Mouse (Mus musculus): Measurements from ENCODE around the gene Tmem160. TPM values are rescaled to one million over a fixed set of nuclear protein-coding genes. Genes with fewer than 3 reads are reported as not detected.

Tmem160 gene
- polyA plus RNA-seq, 1 experiment from 2014 or later: 64.7 TPM

DNA sequence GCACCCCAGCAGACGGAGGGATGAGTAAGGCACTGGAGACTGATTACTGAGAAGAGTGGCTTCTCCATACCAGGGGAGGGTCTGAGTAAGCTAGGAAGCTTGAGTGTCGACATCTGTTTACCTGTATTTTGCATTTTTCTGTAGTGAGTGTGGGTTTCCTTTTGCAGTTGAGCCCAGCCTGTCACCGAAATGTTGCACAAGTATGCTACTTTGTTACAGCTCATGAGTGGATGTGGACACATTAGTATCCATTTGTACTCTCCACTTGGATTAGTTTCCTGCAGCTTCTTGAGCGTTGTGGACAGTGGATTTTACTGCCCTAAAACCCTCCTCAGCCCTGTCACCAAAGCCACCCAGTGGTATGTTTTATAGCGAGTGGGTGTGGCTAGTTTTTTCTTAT, 33.9 kb upstream of the Tmem160 start:
- Histone ChIP-seq H3K4me1 (peaks cover 8% of the 10 kb centered on the region), H3K9me3 (replicated peaks) (no peaks in the 10 kb centered on the region), H3K36me3 (peaks cover 92% of the 10 kb centered on the region), H3K27ac (replicated peaks) (no peak overlapping the region), H3K27me3 (ENCODE audit: low read depth, poor library complexity, severe bottlenecking) (no peaks in the 10 kb centered on the region; the same call in 1 of the 2 replicates), H3K4me3 (no peak overlapping the region)
- WGBS: 96% methylated on average over 5 of the region's 5 CpGs
- DNase-seq (ENCODE audit: low spot score): no peak

DNA sequence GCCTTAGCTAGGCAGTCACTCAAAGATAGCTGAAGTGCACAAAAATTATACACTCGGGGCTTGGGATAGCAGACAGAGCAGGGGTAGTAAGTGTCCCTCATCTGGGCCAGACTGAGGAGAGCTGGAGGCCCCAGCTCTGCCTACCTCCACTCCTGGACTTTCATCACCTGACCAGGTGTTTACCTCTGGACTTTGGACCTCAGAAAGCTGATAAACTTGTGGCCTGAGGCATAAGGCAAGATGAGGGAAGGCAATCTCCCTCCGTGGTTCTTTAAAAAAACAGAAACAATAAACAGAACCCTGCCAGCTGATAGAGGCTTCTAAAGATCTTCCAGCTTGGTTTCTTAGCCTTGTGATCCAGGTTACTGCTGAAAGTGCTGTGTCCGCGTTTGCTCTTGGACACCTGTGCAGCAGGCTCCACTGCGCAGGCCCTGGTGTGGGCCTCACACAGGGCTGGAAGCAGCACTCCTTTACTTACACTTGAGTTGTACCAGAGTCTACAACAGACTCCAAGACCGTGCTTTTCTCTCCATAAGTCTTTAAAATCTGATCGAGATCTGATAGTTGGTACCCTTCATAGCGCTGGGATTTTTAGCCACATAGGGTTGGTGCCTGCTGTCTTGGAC, 32.0 kb upstream of the Tmem160 start:
- H3K36me3 ChIP-seq: peaks cover 100% of the 10 kb centered on the region

DNA sequence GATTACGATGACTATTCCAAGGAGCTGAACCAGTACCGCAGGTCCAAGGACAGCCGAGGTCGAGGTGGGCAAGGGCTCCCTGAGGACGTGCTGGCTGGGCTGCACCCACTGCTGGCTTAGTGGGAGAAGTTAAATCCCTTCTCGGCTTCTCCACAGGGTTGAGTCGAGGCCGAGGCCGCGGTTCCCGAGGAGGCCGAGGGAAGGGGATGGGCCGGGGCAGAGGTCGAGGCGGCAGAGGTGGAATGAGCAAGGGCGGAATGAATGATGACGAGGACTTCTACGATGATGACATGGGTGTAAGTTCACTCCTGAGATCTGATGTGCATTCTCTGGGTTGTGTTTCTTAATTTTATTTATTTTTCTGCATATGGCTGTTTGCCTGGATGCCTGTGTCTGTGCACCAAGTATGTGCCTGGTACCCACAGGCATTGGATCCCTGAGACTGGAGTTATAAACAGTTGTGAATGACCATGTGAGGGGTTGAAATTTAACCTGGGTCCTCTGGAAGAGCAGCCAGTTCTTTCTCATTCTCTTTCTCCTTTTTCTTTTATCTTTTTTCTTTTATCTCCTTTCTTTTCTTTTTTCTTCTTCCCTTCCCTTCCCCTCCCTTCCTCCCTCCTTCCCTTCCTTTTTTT, 30.2 kb upstream of the Tmem160 start:
- H3K9me3 ChIP-seq (replicated peaks): no peaks in the 10 kb centered on the region
- no peak for DNase-seq (ENCODE audit: low spot score)
- peaks cover 100% of the 10 kb centered on the region for H3K36me3 ChIP-seq
- no peaks in the 10 kb centered on the region for H3K27me3 ChIP-seq (ENCODE audit: low read depth, poor library complexity, severe bottlenecking)
- no peak overlapping the region for H3K27ac ChIP-seq (replicated peaks)
- WGBS: 94% methylated on average over 18 of the region's 18 CpGs
- H3K4me3 ChIP-seq: no peak overlapping the region
- H3K4me1 ChIP-seq: no peaks in the 10 kb centered on the region

More for the DNA sequence above, 32.0 kb upstream of the Tmem160 start:
- H3K4me3 ChIP-seq: no peak overlapping the region
- no peaks in the 10 kb centered on the region; the same call in 1 of the 2 replicates for H3K27me3 ChIP-seq (ENCODE audit: low read depth, poor library complexity, severe bottlenecking)
- H3K27ac ChIP-seq (replicated peaks): no peak overlapping the region
- 94% methylated on average over 8 of the region's 8 CpGs for WGBS
- H3K9me3 ChIP-seq (replicated peaks): no peaks in the 10 kb centered on the region
- no peaks in the 10 kb centered on the region for H3K4me1 ChIP-seq
- no peak for DNase-seq (ENCODE audit: low spot score)

DNA sequence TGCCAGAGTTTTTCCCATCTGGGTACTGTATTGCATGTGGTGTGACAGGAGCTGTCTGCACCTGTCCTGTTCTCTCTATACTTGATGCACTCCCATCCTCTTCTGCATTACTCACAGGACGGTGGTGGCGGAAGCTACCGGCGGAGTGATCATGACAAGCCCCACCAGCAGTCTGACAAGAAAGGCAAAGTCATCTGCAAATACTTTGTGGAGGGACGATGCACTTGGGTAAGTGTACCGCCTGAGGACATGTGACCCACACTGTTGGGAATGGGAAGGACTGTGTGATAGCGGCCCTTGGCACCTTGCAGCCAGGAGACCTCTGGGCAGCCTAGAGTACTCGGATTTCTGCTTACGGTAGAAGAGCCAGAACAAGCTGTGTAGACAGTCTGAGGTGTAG, 28.8 kb upstream of the Tmem160 start:
- WGBS: 93% methylated on average over 9 of the region's 9 CpGs

DNA sequence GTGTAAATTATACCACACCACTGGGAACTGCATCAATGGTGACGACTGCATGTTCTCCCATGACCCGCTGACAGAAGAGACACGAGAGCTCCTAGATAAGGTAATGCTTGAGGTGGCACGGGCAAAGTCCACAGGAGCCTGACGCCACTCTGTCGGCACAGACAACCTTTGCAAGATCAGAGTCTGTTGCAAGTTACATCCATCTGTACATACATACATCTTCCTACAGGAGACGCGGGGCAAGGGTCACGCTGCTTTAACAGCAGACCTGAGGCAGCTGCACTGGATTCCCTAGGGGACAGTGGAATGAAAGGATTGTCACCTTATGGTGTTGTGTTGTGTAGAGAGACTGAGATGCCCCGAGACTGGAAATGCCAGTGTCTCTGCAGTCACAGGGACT, 26.9 kb upstream of the Tmem160 start:
- H3K9me3 ChIP-seq (replicated peaks): no peaks in the 10 kb centered on the region
- H3K4me3 ChIP-seq: no peak overlapping the region
- no peaks in the 10 kb centered on the region for H3K27me3 ChIP-seq (ENCODE audit: low read depth, poor library complexity, severe bottlenecking)
- H3K27ac ChIP-seq (replicated peaks): no peak overlapping the region
- peaks cover 100% of the 10 kb centered on the region for H3K36me3 ChIP-seq
- DNase-seq (ENCODE audit: low spot score): no peak
- 93% methylated on average over 10 of the region's 10 CpGs for WGBS
- no peaks in the 10 kb centered on the region for H3K4me1 ChIP-seq

More for the DNA sequence above, 28.8 kb upstream of the Tmem160 start:
- Histone ChIP-seq H3K27ac (replicated peaks) (no peak overlapping the region), H3K27me3 (ENCODE audit: low read depth, poor library complexity, severe bottlenecking) (no peaks in the 10 kb centered on the region), H3K9me3 (replicated peaks) (no peaks in the 10 kb centered on the region), H3K4me1 (no peaks in the 10 kb centered on the region), H3K36me3 (peaks cover 100% of the 10 kb centered on the region), H3K4me3 (no peak overlapping the region)
- no peak for DNase-seq (ENCODE audit: low spot score)

DNA sequence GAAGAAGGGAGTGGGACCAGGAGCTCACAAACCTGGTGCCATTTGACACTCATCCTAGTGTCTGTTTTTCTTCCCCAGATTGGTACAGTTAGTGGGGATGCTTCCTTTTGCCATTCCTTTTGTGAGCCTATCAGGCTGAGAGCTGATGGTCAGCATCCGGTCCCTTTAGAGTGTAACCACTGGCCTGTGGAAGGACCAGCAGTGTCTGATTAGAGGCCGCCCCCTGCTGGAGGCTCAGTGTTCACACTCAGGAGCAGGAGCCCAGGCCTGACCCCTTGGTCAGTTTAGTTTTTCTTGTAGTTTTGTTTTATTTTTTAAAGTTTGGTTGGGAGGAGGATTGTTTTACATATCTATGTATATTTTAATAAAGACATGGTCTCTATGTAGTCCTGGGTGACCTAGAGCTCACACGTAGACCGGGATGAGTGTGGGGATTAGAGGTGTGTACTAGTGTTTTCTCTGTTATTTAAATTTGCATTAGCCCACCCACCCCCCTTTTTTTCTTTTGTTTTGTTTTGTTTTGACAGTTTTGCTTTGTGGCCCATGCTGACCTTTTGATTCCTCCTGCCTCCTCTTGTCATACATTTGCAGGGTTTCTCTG, 26.4 kb upstream of the Tmem160 start:
- no peak overlapping the region for H3K4me3 ChIP-seq
- WGBS: 66% methylated on average over 4 of the region's 4 CpGs
- no peak overlapping the region for H3K27ac ChIP-seq (replicated peaks)
- DNase-seq (ENCODE audit: low spot score): peak; percentile 70
- H3K27me3 ChIP-seq (ENCODE audit: low read depth, poor library complexity, severe bottlenecking): no peaks in the 10 kb centered on the region
- no peaks in the 10 kb centered on the region for H3K4me1 ChIP-seq
- no peaks in the 10 kb centered on the region for H3K9me3 ChIP-seq (replicated peaks)
- peaks cover 100% of the 10 kb centered on the region for H3K36me3 ChIP-seq

DNA sequence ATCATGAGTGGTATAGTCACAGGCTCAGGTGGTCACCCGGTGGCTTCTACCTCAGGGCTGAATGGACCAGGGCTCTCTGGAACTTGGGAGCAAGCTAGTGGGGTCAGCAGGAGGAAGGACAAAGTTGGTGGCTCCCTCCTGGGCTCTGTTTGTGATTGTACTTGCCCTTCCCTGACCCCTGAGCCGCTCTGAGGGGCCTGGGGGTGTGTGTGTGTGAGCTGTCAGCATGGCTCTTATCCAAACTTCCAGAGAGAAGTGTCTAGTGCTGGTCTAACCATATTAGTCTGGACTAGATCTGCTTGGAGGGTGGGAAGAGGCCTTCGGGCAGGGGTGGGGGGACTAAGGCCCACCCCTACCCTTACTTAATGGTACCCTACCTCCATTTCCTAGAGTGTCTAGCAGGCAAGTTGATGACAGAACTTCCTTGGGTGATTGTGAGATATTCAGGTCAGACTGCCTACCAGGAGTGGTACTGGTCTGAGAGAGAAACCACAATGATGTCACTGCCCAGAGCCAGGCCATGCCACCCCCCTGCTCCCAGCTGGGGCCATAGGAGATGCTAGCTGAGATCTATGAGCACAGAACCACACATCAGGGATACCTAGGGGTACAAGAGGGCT, 19.1 kb upstream of the Tmem160 start:
- no peak for DNase-seq (ENCODE audit: low spot score)
- no peak overlapping the region for H3K27ac ChIP-seq (replicated peaks)
- 85% methylated on average over 3 of the region's 3 CpGs for WGBS
- H3K36me3 ChIP-seq: peaks cover 87% of the 10 kb centered on the region
- no peaks in the 10 kb centered on the region for H3K4me1 ChIP-seq
- no peak overlapping the region for H3K4me3 ChIP-seq
- no peaks in the 10 kb centered on the region for H3K27me3 ChIP-seq (ENCODE audit: low read depth, poor library complexity, severe bottlenecking)
- H3K9me3 ChIP-seq (replicated peaks): no peaks in the 10 kb centered on the region

DNA sequence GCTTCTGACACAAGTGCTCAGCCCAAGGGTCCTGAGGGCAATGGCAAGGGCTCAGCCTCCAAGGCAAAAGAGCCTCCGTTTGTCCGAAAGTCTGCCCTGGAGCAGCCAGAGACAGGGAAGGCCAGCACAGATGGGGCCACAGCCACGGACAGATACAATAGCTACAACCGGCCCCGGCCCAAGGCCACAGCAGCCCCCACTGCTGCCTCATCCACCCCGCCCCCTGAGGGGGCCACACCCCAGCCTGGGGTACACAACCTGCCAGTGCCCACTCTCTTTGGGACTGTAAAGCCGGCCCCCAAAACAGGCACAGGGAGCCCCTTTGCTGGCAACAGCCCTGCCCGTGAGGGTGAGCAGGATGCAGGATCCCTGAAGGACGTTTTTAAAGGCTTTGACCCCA, 17.5 kb upstream of the Tmem160 start:
- Histone ChIP-seq H3K27me3 (ENCODE audit: low read depth, poor library complexity, severe bottlenecking) (no peaks in the 10 kb centered on the region), H3K4me3 (no peak overlapping the region), H3K9me3 (replicated peaks) (no peaks in the 10 kb centered on the region), H3K36me3 (peaks cover 71% of the 10 kb centered on the region), H3K27ac (replicated peaks) (no peak overlapping the region), H3K4me1 (no peaks in the 10 kb centered on the region)
- no peak for DNase-seq (ENCODE audit: low spot score)
- 92% methylated on average over 9 of the region's 9 CpGs for WGBS

DNA sequence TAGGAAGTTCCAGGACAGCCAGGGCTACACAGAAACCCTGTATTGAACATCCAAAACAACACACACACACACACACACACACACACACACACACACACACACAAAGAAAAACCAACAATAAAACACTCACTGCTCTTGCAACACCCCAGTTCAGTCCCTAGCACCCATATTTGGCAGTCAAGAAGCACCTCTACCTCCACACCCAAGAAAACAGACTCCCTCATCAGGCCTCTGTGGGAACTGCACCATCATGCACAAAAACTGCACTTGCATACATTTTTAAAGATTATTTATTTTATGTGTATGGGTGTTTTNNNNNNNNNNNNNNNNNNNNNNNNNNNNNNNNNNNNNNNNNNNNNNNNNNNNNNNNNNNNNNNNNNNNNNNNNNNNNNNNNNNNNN, 11.3 kb upstream of the Tmem160 start:
- H3K27ac ChIP-seq (replicated peaks): no peak overlapping the region
- H3K9me3 ChIP-seq (replicated peaks): no peaks in the 10 kb centered on the region
- no peak for DNase-seq (ENCODE audit: low spot score)
- no peak overlapping the region for H3K4me3 ChIP-seq
- H3K36me3 ChIP-seq: peaks cover 9% of the 10 kb centered on the region
- H3K27me3 ChIP-seq (ENCODE audit: low read depth, poor library complexity, severe bottlenecking): no peaks in the 10 kb centered on the region
- no peaks in the 10 kb centered on the region for H3K4me1 ChIP-seq

DNA sequence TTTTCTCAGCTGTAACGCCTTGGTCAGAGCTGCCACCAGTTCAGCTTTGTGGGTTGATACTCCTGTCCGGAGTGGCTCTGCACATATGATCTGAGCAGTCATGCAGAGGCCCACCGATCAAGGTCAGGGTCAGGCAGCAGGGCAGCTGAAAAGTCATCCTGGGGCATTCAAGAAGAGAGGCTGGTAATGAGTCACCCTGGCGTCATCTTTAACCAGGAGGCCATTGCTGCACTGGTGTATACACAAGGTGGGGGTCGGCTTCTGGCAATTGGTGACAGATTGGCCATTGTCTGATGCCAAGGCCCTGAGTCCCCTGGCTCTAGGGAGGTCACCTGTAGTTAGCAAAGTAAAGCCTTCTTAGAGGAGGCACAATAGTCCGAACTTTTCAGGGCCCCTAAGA, 923 bp upstream of the Tmem160 start:
- H3K27me3 ChIP-seq (ENCODE audit: low read depth, poor library complexity, severe bottlenecking): 0 out of 2 replicates have a peak, but pooled peaks cover 7% of the 10 kb centered on the region
- H3K4me1 ChIP-seq: peaks cover 19% of the 10 kb centered on the region
- no peak overlapping the region for H3K4me3 ChIP-seq
- peaks cover 23% of the 10 kb centered on the region for H3K36me3 ChIP-seq
- no peak overlapping the region for H3K27ac ChIP-seq (replicated peaks)
- no peak for DNase-seq (ENCODE audit: low spot score)
- WGBS: 86% methylated on average over 6 of the region's 6 CpGs
- H3K9me3 ChIP-seq (replicated peaks): no peaks in the 10 kb centered on the region

DNA sequence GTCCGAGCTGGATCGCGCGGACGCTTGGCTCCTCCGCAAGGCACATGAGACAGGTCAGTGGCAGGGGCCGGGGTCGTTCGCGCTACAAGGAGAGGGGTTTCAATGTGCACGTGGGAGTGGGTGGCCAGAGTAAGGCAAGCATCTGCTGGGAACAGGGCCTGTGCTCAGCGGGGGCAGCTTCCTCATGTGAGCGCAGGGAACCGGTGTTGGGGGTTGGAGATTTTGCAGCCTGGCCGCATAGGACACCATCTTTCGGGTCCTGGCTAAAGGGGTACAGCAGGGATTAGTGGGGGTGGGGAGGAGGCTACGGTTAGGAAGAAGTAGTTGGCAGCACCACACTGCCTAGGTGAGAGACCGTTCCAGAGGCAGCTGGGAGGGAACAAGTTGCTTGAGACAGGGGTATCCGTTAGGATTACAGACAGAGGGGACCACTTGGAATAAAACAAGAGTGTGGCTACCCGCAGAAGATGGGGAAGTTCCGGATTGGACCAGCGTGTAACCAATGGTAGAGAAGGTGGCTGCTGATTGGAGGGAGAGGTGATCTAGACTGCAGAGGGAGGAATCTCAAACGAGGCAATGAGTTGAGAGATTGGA, 636 bp downstream of the Tmem160 start:
- H3K4me3 ChIP-seq: peak overlapping the region; percentile 73
- peaks cover 19% of the 10 kb centered on the region for H3K4me1 ChIP-seq
- DNase-seq (ENCODE audit: low spot score): peak; percentile 67
- no peaks in the 10 kb centered on the region for H3K9me3 ChIP-seq (replicated peaks)
- H3K27ac ChIP-seq (replicated peaks): peak overlapping the region; percentile 81
- 0 out of 2 replicates have a peak, but pooled peaks cover 7% of the 10 kb centered on the region for H3K27me3 ChIP-seq (ENCODE audit: low read depth, poor library complexity, severe bottlenecking)
- WGBS: under 1% methylated on average over 23 of the region's 23 CpGs
- H3K36me3 ChIP-seq: peaks cover 25% of the 10 kb centered on the region

DNA sequence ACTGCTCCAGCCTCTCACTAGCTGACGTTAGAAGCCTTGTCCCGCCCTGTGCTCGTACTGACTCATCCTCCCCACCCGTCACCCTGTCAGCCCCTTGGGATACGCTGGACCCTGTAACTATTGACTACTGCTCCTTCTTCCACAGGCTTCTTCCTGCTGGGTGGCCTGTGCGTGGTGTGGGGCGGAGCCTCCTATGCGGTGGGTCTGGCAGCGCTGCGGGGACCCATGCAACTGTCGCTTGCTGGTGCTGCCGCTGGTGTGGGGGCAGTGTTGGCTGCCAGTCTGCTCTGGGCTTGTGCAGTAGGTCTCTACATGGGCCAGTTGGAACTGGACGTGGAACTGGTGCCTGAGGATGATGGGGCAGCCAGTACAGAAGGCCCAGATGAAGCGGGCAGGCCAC, 2.4 kb downstream of the Tmem160 start:
- H3K36me3 ChIP-seq: peaks cover 25% of the 10 kb centered on the region
- H3K9me3 ChIP-seq (replicated peaks): peaks cover 9% of the 10 kb centered on the region; the same call in 1 of the 2 replicates
- DNase-seq (ENCODE audit: low spot score): no peak
- no peak overlapping the region for H3K27ac ChIP-seq (replicated peaks)
- 94% methylated on average over 14 of the region's 14 CpGs for WGBS
- H3K4me1 ChIP-seq: peaks cover 19% of the 10 kb centered on the region
- H3K4me3 ChIP-seq: no peak overlapping the region
- H3K27me3 ChIP-seq (ENCODE audit: low read depth, poor library complexity, severe bottlenecking): 0 out of 2 replicates have a peak, but pooled peaks cover 7% of the 10 kb centered on the region

Measured in midbrain, embryonic 10.5 days (tissue).